Mouse (Mus musculus) left cerebral cortex, postnatal 36 days (tissue): ENCODE data around the gene Sgsm1. TPM values are rescaled to one million over a fixed set of nuclear protein-coding genes. Genes with fewer than 3 reads are reported as not detected.
A peak's percentile ranks its signal among the peaks of the same experiment; 100 is the strongest.

Experiments used
- DNase-seq, 2 experiments: peaks; one replicate each; pipeline ENCODE4 v3.0.0; 2021 to 2022; ENCODE audit warnings: low spot score in 2 of 2, mixed read lengths in 1 of 2
- intact Hi-C: fragments of 180-260 bp; cut with DNase I; formaldehyde crosslinking; loops from one replicate; pipeline ENCODE4 v1.15.1; 2025
- total RNA-seq, 2 experiments: library from RNA; stranded (reverse); gene quantifications; 2 replicates each; pipeline ENCODE4 v1.2.3; 2021

Sgsm1 gene
- total RNA-seq, 2 experiments from 2014 or later = 124 to 169 TPM

DNA sequence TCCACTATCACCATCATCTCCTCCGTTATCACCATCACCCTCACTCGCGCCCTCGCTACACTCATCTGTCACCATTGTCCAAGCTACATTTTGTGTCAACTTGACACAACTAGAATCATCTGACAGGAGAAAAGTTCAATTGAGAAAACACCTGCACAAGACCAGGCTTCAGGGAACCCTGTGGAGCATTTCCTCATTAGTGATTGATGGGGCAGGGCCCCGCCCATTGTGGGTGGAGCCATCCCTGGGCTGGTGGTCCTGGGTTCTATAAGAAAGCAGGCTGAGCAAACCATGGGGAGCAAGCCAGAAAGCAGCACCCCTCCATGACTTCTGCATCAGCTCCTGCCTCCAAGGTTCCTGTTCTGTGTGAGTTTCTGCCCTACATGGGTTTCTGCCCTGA is 22.8 kb downstream of the Sgsm1 start:
- DNase-seq = no peak
- intact Hi-C loops = loop anchor here (2.0 kb wide), 1 partner anchor 63 kb away; no protein-coding TSS in a partner anchor

DNA sequence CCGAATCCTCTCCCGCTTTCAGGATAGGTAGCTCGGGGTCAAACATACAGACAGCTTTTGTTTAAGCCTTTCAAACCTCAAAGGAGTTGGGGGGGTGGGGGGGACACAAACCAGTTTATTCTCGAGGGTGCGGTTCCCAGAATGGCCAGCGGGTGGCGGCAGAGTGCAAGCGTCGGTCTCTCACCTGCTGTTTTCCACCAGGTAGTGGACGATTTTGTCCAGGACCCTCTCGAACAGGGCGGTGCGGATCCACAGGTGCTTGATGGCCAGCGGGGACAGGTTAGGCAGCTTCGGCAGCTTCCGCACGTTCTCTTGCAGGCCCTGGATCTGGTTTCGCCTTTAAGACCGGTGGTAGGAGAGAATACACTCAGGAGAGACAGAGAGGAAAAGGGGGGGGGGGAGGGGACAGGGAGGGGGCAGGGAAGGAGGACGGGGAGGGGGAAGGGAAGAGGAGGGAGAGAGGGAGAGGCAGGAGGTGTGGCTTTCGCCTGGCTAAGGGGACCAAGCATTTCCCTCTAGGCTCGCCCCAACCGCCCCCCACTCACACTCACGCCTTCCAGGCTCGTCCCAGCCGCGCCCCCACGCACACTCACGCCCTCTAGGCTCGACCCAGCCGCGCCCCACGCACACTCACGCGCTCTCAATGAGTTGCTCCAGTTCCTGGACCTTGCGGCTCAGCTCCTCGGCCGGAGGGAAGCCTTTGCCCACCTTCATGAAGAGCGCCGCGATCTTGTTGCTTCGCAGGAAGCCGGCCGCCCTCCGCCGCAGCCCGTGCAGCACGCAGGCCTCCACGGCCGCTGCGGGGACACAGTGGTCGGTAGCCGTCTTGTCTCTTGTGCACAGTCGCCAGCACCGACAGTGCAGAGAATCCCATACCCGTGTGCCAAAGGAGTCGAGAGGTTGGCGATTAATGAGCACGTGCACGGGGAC is 23.7 kb downstream of the Sgsm1 start:
- intact Hi-C loops = loop anchor here (1.0 to 2.0 kb wide), 2 partner anchors 23 to 64 kb away; partner anchors contain the start of gene Sgsm1
- peak; percentile 58 to 67 for DNase-seq

DNA sequence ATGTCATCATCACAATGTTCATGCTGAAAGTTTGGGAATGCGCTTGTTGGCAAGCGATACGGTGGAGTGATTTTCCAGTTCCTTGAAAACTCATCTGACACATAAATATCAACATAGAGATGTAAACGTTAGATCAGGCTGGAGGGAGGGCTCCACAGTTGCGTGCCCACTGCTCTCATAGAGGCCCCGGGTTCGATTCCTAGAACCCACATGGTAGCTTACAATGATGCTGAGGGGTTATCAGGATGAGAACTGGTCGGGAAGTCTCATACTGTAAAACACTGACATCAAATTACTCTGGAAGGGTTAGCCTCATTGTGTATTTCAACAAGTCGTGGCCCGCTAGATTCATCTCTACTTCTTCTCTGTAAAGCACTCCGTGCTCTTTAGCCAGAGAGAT is 24.5 kb downstream of the Sgsm1 start:
- DNase-seq = no peak
- intact Hi-C loops = loop anchor here (1.0 to 2.0 kb wide), 2 partner anchors 24 to 65 kb away; partner anchors contain the start of gene Sgsm1

DNA sequence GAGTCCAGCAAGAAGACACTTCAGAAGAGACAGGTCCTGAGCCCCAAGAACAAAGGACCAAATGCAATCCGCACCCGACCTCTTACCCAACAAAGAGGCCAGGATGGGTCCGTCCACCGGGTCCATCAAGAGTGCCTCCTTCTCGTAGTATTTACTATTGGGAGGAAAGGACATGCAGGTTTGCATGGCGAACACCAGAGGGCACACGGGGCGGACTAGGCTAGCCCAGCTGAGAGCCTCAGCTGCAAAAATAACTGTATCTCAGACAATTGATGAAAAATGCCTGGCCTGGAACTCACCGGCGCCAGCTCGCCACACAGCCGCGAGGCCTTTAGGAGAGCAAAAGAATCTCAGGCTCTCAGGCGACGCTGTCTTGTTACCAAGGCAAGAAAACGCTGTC is 25.0 kb downstream of the Sgsm1 start:
- intact Hi-C loops = no loop called here
- no peak for DNase-seq

DNA sequence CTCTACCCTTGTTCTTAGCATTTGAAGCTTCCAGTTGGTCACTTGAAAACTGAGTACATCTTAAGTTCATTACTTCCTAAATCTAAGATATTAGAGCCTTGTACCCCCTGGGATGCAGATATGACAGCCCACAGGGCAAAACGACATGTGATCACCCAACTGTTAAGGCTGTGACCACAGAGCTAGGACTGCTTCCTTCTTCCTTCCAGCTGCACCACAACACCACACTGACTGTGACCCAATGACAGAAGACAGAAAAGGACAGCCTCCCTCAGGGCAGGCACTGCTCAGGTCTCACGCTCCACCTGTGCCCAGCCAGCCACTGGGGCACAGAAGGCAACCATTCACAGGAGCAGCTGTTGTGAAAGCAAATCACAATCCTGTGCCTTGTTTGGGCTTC is 26.9 kb downstream of the Sgsm1 start:
- intact Hi-C loops = no loop called here
- DNase-seq = no peak

DNA sequence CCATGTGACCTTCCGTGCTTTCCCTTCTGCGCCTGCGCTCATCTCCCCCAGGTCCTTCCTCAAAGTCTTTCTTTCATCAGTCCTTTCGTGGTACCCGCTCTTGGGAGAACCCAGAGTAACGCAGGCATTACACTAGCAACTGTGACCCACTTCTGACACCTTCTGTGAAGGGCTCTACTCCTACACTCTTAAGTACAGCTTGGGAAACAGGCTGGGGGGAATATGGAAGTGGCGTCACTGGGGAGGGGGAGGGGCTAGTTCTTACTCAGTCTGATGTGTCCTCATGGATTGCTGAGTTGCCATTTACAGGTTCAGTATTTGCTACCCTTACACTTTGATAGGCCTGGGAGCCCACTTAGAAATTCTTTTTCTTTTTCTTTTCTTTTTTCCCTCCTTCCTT is 29.0 kb downstream of the Sgsm1 start:
- DNase-seq = no peak
- intact Hi-C loops = no loop called here

DNA sequence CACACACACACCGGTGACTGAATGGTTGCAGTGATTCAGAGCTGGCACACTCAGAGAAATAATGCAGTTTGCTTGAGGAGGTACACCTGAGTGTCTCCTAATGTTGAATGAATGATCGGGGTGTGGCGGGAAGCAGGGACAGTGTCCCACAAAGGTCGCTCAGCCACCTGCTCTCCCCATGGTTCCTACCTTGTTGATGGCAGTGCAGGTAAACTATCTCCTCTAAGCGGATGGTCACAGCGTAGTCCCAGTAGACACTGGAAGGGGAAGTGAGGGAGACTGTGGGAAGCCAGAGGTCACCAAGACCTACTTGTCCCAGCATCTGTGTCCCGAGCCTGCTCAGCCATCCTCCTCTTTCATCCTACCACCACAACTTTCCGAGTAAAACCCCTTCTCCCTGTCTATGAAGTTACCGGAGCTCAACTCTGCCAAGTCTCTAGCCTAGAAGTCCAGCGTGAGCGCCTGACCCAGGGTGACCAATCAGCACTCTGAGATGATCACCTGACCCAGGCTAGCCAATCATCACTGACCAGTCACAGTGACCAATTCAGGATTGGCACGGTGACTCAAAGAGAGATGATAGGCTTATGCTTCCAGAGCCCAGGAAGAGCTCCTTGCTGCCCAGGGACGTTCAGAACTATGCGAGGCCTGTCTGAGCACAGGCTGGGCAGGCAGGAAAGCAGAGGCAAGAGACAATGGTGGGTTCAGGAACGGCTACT is 30.3 kb downstream of the Sgsm1 start:
- intact Hi-C loops = no loop called here
- no peak for DNase-seq

DNA sequence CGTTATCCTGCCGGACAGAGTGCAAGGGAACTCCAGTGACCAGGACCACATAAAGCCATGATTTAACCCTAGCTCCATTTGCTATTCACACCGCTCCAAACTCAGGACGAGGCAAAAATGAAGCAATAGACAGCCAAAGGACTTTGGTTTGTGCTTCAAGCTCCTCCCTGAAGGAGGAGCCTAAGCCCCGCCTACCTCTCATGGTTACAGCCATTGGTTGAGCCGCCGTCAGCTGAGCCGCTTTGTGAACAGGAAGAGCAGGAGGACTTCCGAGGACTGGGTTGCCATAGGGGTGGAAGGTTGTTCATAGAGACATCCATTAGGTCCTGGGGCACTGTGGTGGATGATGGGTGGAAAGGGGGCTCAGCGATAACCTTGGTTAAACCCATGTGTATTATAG is 34.7 kb downstream of the Sgsm1 start:
- DNase-seq = no peak
- intact Hi-C loops = no loop called here

DNA sequence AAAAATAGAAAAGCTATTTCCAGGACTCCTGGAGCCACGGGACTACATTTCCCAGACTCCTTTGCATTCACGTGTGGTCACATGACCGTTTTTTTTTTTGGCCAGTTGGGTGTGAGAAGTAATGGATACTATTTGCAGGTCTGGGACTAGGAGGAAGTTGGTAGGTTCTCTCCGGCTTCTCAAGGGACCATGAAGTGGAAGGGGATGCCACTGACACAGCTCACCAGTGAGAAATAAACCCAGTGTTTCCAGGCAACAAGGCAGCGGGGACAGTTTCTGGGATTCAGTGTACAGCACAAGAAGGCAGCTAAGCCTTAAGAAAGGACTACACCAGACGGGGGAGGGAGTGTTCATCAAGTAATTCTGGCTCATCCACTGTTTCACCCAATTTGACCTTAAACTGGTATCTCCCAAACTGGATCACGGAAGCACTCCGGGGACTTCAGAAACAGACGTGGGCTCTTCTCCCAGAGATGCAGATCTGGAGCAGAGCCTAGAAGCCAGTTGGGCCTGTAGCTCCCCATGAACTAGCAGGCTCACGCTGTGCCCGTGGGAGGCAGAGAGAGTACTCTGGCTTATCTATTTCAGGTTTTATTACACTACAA is 39.3 kb downstream of the Sgsm1 start:
- peak; percentile 68 to 82 for DNase-seq
- intact Hi-C loops = no loop called here

DNA sequence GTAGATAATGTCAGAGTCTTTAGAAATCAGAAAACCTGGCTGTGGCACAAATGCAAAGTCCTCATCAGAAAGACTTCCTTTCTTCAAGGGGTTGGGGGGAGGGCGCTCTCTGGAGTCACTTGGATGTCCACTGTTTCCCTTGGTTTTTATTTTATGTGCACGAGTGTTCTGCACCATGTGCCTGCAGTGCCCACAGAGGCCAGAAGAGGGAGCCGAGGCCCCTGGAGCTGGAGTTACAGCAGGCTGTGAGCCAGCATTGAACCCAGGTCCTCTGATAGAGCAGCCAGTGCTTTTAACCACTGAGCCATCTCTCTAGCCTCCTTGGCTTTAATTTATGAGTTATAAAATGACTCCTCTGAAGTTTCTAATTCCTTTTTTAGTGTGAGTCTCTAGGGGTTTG is 40.5 kb downstream of the Sgsm1 start:
- DNase-seq = no peak
- intact Hi-C loops = no loop called here

DNA sequence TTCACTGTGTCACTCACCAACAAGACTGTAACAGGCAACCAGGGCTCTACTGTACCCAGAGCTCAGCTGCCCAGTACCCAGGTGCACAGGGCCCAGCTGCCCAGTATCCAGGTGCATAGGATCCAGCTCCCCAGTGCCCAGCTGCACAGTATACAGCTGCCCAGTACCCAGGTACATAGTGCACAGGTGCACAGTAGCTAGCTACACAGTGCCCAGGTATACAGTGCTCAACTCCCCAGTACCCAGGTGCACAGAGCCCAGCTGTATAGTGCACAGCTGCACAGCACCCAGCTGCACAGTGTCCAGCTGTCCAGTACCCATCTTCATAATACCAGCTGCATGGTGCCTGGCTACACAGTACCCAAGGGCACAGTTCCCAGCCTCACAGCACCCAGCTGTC is 42.3 kb downstream of the Sgsm1 start:
- DNase-seq = no peak
- intact Hi-C loops = no loop called here

DNA sequence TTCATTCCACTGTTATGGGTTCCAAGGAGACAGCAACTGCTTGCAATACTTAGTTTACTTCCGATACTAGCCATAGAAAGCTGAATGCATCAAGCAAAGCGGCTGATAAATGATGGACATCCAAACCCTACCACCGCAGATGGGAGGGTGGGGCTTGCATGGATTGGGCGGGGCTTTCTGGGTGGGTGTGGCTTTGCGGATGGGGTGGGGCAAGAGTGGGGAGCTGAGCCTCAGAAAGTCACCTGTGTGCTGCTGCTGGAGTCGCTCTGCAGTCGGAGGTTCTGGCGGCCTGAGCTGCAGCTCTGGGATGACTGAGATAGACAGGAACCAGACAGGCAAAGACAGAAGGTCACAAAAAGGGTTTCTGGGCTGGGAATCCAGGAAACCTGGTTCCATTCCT is 44.9 kb downstream of the Sgsm1 start:
- no peak for DNase-seq
- intact Hi-C loops = no loop called here

DNA sequence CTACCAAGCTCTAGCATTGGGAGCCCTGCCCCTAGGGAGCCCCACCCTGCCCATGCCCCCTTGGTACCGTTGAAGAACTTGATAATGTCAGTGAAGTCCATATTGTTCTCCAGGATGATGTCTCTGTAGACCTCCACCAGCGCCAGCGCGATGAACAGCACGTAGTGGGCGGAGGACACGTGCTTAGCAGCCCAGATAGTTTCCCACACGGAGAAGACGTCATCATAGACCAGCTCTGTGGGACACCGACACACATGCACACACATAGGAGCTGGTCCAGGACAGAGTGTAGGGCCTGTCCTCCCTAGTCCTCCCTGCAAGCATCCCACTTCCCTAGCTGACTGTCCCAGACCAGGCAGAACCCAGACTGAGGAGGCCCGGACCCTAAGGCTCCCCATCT is 59.8 kb downstream of the Sgsm1 start:
- intact Hi-C loops = no loop called here
- no peak for DNase-seq

DNA sequence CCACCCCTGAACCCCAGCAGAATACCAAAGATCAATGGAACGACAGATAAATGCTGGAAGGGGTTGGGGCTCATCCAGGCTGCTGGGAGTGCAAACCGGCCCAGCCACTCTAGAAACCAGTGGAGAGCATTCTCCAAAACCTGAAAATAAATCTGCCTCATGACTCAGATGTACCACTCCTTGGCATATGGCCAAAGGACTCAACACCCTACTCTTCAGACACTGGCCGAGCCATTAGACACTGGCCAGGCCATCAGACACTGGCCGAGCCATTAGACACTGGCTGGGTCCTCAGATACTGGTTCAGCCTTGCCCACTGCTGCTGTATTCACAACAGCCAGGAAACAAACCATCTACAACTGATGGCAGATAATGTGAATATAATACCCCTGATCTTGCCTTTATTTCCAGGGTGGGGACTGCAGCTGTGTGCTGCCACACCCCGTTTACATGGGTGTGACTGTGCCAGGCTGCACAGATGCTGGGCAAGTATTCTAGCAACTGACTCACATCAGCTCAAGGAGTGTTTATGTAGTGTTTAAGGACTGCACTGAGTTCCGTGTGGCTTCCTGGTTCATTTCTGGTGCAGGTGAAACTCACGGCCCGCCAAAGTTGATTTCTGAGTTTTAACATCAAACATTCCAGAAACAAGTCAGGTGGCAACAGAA is 61.2 kb downstream of the Sgsm1 start:
- no peak for DNase-seq
- intact Hi-C loops = no loop called here

DNA sequence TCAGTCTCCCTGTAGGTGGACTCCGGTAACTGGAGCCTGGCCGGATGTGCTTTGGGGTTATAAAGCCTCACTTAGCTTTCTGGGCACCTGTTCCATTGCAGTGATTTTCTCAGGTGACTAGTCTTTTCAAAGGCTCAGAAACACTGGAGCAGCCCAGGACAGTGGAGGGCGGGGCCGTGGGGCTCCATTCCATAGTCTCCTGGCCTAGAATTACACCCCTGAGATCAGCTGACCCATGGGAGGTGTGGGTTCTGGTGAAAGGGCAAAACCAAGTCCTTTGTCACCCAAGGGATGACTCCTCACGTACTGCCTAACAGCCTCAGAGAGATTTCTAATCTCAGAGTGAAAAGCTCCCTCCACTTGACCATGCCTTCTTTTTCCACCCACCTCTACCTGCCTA is 80.4 kb downstream of the Sgsm1 start:
- intact Hi-C loops = no loop called here
- no peak for DNase-seq

DNA sequence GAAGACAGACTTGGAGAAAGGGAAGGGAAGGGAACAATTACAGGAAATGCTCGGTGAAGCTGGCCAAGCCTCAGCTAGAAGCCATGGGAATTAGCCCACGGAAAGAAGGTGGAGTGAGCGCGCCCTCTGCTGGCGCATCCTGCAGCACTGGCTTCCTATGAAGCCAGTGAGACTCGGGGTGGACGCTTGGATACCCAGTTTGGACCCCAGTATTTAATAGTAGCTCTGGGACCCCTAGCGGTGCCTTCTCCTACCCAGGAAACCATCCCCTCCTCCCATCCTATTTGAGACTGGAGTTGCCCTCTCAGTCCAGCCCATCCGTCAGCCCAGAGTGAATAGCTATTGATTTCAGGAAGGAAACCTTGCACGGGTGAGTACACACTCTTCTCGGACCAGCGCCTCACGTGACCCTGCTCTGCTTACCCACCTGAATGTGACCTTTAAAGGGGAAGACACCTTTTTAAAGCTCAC is 83.9 kb downstream of the Sgsm1 start, which contains the start of gene Tmem211:
Gene Tmem211 (plus strand): TSS at position 278 of the 471 bp plus-strand sequence.
- peak; percentile 75 to 78 for DNase-seq
- intact Hi-C loops = loop anchor here (1.0 to 2.0 kb wide), 2 partner anchors 46 to 127 kb away; no protein-coding TSS in a partner anchor

DNA sequence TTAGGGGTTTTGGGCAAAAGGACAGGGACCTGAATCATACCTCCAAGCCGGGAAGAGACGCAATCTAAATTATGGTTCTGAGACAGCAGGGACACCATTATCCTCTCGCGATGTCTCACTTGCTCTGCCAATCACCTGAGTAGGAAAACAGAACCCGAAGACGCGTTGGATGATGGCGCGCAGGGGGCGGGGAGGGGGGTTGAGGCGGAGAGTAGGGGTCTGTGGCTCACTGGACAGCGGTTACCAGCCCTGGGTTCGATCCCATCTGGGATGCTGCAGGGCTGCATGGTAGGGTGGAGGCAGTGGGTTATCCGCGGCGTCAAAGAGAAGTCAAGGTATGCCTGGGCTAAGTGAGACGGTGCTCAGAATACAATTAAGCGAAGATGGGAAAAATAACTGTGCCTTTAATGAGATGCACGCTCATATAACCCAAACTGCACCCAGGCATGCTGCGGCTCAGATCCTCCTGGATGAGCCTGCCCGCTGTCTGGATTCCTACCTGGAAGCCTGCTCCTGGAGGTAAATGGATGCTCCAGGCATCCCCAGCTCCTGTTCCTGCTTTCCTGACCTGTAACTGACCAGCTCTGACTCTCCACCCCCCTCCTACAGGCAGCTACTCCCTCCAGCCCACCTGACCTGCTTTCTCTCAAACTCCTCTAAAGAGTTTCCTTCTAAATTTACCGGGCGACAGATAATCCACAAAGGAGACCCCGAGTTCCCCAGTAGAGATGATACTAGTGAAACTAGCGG is 84.7 kb downstream of the Sgsm1 start:
- no peak for DNase-seq
- intact Hi-C loops = loop anchor here (1.0 to 2.0 kb wide), 2 partner anchors 45 to 127 kb away; no protein-coding TSS in a partner anchor

DNA sequence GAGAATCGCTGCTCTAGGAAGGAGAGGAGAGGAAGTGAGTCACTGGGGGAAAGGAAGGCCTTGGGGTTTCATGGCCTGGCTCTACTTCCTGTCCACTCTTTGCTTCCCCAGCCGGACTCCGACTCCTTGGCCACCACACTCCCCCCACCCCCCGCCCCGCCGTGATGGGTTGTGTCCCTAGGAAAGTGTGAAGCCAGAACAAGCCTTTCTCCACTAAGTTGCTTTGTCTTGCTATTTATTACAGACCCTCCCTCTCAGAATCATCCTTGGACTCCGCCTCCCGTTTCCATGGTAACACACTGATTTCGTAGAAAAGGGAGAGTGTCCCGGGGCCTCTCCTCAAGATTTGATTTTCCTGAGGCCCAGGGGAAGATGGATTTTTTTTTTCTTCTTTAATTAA is 85.3 kb downstream of the Sgsm1 start:
- DNase-seq = no peak
- intact Hi-C loops = no loop called here

DNA sequence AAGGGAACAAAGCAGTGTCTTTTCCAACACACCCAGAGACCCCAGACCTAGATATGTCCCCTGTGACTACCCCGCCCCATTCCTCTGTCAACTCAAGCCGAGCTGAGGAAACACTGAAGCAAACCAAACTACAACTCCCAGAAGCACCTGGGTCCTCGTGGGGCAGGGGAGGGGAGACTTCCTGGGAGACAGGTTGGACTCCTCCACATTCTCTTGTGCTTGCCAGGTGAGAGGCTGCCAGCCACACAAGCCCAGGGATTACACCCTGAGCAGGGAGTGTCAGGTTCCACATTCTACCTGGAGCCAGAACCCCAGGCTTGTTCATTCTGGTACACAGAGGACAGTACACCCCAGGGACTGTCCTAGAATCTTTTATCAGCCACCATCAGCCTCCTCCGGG is 86.7 kb downstream of the Sgsm1 start:
- DNase-seq = peak in 1 of 2 experiments; percentile 21
- intact Hi-C loops = no loop called here
